Mouse (Mus musculus) activated CD4-positive, CD25-positive, alpha-beta regulatory T cell, adult 4 months (primary cell): ENCODE measurements around the gene Mrpl35. TPM values are rescaled to one million over a fixed set of nuclear protein-coding genes. Genes with fewer than 3 reads are reported as not detected.
"Not testable (repeated sequence)": the region's sequence is repeated elsewhere in the genome, so short reads cannot be mapped to it uniquely, and the experiment has no call there.

Experiments used
- ATAC-seq: one replicate; pipeline ENCODE4 v1.8.0; 2017
- polyA plus RNA-seq, 2 experiments: library from polyadenylated mRNA; unstranded; fragments of 100-300 nt; shearing (Covaris generic); gene quantifications; one replicate each; pipeline ENCODE4 v1.2.1; 2017

Mrpl35 gene
- polyA plus RNA-seq: 10 to 100 TPM; 66.2 to 66.4 TPM

- no peak for ATAC-seq
These were observed at the start of gene Mrpl35 for GRCm38 (mm10) chr6:71826869-71827268. TSS of gene Mrpl35 (minus strand) at chr6:71826969.

- peak; percentile 78 for ATAC-seq
These were observed 44.6 kb upstream of the Mrpl35 start for GRCm38 (mm10) chr6:71871396-71871795.

GRCm38 (mm10) chr6:71868809-71869208 is 42.0 kb upstream of the Mrpl35 start:
- ATAC-seq: no peak

GRCm38 (mm10) chr6:71867751-71868150 is 41.0 kb upstream of the Mrpl35 start:
- no peak for ATAC-seq

DNA sequence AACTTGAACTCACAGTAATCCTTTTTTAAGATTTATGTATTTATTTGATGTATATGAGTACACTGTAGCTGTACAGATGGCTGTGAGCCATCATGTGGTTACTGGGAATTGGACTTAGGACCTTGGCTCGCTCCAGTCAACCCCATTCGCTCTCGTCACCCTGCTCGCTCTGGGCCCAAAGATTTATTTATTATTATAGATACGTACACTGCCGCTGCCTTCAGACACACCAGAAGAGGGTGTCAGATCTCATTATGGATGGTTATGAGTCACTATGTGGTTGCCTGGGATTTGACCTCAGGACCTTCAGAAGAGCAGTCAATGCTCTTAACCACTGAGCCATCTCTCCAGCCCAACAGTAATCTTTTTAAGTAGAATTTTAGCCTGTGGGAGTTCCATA is 20.1 kb upstream of the Mrpl35 start:
- not testable (repeated sequence) for ATAC-seq

GRCm38 (mm10) chr6:71840597-71841290 is 14.0 kb upstream of the Mrpl35 start:
- ATAC-seq: no peak

- ATAC-seq: no peak
These were observed 13.0 kb upstream of the Mrpl35 start for GRCm38 (mm10) chr6:71839815-71840214.

DNA sequence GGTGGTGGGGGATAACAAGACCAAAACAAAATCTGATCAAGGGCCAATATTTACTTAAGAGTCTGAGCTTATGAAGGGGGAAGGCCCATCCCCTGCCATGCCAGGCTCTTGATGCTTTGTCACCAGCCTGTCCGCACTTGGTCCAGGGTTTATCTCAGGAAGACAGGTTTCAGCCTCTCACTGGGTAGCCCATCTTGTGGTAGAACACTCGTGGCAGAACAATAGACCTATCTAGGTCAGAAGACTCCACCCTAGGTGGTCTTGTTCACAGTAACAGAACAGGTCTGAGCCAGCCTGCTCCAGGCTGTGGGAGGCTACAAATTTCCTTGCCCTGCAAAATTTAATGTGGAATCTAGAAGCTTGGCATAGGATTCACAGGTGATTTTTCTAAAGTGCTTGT is 10.0 kb upstream of the Mrpl35 start:
- ATAC-seq: no peak

DNA sequence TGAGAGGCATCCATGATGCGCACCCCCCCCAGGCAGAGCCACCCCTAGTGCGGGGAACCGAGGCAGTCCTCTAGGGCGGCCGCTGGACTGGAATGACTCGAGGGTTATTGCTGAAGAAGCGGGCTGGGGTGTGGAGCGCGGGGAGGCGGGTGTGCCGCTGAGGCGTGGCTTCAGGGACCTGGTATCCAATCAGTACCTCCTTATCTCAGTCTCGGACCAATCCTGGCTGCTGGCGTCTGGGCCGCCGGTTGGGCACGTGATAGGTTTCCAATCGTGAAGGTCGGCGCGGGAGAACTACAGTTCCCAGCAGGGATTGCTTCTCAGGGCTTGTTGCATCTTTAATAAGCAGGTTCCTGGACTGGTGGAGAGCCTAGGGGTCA is 4.8 kb upstream of the Mrpl35 start:
- peak; percentile 97 for ATAC-seq

- peak; percentile 83 for ATAC-seq
These were observed 4.2 kb upstream of the Mrpl35 start, which contains the start of gene Immt for GRCm38 (mm10) chr6:71830690-71831580. TSS of gene Immt (plus strand) at chr6:71831331.

- no peak for ATAC-seq
These were observed 3.0 kb upstream of the Mrpl35 start for GRCm38 (mm10) chr6:71829768-71830167.

- ATAC-seq: no peak
These were observed 2.8 kb downstream of the Mrpl35 start for GRCm38 (mm10) chr6:71823961-71824360.

GRCm38 (mm10) chr6:71823488-71823887 is 3.3 kb downstream of the Mrpl35 start:
- peak; percentile 97 for ATAC-seq

DNA sequence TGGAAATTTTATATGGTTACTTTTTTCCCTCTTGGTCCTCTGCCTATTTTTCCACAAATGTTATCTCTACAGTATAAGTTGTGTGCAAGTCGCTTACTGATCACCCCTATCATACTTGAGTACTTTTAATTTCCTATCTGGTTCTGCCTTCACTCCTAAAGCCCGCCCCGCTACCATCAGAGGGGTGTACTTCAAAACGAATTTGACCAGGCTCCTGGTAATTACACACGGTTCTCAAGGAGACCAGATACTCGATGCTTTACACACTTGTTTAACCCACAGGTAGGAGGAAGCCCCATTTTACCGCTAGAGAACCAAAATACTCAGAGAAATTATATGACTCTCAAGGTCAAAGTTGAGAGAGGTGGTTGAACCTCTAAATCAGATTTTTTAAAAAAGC is 3.7 kb downstream of the Mrpl35 start:
- no peak for ATAC-seq

DNA sequence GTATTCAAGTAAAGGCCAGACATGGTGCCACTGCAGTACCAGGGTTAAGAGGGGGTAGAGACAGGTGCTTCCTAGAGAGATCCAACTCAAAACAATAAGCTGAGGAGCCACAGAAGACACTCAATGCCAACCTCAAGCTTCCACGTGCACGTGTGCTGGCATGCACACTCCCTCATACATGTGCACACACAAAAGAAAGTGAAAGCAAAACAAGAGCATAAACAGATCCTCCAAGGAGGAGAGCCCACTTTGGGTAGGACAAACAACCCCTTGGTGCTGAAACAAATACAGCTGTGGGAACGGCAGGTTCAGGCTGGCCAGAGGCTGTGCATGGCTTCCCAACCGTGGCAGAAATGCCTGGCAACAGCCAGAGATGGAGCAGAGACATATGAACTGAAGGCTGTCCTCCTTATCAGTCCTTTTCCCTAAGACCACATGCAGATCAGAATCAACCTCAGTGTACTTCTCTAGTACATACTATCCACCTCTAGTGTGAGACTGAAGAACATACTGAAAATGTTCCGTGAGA is 6.9 kb downstream of the Mrpl35 start:
- ATAC-seq: no peak

GRCm38 (mm10) chr6:71812820-71813219 is 13.9 kb downstream of the Mrpl35 start:
- ATAC-seq: no peak

DNA sequence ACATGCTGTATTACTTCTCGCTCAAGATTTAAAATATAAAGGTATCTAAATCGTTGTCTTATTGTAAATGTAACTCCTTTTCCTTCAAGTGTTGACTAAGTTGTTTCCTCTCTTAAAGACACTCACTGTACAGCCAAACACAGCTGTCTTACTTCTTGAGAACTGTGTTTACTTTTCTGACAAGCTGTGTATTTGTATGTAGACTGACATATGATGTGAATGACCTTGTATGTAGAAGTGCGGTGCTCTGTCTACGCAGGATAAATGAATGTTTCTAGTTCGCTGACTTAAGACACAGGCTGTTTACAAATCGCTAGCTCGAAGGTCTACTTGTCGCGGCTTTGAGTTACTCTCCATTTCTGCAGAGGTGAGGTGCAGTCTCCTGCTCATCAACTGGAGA is 16.9 kb downstream of the Mrpl35 start:
- no peak for ATAC-seq

DNA sequence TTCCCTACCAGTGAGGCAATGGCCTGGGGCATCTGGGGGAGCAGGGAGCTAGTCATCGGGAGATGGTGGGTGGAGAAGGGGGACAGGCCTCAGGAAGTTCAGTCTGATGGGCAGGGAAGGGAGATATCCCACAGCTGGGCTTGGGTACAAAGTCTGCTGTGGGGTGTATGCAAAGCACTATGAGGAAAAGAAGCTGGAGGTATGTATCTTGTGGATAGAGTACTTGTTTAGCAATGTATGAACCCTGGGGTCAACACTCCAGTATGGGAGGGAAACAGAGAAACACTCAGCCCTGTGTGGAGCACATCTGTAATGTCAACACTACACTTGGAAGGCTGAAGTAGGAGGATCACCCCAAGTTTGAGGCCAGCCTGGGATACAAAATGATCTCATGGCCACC is 20.1 kb downstream of the Mrpl35 start:
- ATAC-seq: no peak

DNA sequence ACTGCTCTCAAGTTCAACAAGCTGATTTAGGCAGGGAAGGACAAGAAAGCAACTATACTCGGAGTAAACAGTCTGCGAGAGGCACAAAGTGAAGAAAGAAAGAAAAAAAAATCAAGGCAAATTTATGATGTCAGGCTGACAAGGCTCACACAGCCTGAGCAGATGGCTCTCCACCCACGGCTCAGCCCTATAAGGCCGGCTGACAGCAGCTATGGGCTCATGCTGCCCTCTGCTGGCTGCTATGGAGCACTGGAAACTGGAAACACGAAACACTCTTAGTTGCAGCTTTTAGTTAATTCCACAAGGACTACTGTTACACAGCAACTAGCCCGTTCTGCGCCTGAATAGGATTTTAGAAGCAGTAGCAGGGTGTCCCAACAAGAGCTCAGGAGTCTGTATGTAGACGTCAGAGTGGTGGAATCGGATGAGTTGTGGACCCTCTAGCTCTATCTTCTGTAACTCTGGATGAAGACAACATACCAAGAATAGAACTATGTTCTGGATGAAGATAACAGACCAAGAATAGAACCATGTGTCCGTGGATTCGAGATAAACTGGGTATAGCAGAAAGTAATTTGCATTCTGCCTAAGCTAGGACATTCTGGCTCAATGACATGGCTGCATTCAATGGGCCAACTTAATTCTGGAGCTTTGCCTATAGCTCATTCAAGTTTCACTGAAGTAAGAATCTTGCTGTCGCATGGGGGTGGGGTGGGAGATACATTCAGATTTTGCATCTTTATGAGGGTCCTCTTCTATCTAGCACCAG is 22.5 kb downstream of the Mrpl35 start:
- ATAC-seq: peak; percentile 90

- ATAC-seq: no peak
These were observed 23.2 kb downstream of the Mrpl35 start for GRCm38 (mm10) chr6:71803609-71804008.

GRCm38 (mm10) chr6:71801714-71802094 is 25.1 kb downstream of the Mrpl35 start:
- no peak for ATAC-seq

DNA sequence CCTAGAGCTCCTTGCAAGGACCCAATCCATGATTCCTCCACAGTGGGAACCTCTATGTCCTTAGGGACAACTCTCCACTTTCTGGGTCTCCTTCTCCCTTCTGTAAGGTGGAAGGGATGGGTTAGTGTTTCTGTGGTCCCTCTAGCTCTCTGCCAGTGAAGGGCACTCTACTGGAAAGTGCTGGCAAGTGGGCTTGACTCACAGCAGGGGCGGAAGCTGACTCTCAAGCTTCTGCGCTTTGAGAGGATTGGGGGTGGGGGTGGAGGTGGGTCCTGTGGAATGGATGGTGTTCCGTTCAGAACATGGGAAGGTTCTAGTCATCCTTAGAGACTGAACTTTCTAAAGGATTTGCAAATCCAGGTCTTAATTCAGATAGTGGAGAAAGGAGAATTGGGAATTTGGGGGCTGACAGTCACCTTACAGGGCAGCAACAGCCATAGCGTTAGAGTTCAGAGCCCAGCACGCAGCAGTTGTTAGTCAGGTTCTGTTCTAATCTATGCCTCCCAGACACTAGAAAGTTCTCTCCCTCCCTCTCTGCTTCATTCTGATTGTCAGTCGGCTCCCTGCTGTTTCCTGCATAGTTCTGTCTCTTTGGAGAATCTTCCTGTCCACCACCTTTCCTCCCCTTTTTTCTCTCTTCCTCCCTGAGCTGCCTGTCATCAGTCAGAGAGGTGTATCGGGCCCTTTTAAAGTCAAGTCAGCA is 25.6 kb downstream of the Mrpl35 start:
- no peak for ATAC-seq
